Mouse (Mus musculus) C2C12 (cell line): ENCODE measurements around the gene Insl6. TPM values are rescaled to one million over a fixed set of nuclear protein-coding genes. Genes with fewer than 3 reads are reported as not detected.

Experiments
- H3K27me3 ChIP-seq: one replicate; pipeline ENCODE4 v1.6.1; 2011; ENCODE audit not compliant: control insufficient read depth, insufficient read depth, insufficient read length
- H3K36me3 ChIP-seq: one replicate; pipeline ENCODE4 v1.6.1; 2011; ENCODE audit not compliant: control insufficient read depth, insufficient read depth
- H3K4me3 ChIP-seq: one replicate; pipeline ENCODE4 v1.5.1; 2011; ENCODE audit warnings: mild to moderate bottlenecking, control low read depth; ENCODE audit not compliant: poor library complexity, insufficient read depth, severe bottlenecking
- H3K79me2 ChIP-seq: one replicate; pipeline ENCODE4 v1.6.1; 2011; ENCODE audit not compliant: control insufficient read depth, insufficient read depth
- H3K79me3 ChIP-seq: one replicate; pipeline ENCODE4 v1.6.1; 2011; ENCODE audit warnings: low read depth, control low read depth
- H3ac ChIP-seq: one replicate; pipeline ENCODE3; 2011; ENCODE audit warnings: low read depth; ENCODE audit not compliant: control insufficient read depth, insufficient read length
- CEBPB ChIP-seq: IDR thresholded peaks from one replicate; pipeline ENCODE4 v1.6.1; 2011; ENCODE audit warnings: low read depth, mild to moderate bottlenecking, control low read depth, moderate library complexity
- CTCF ChIP-seq: IDR thresholded peaks from one replicate; pipeline ENCODE4 v1.5.1; 2011; ENCODE audit not compliant: control insufficient read depth, insufficient read depth, insufficient read length
- FOSL1 ChIP-seq: IDR thresholded peaks from one replicate; pipeline ENCODE4 v1.8.0; 2011; ENCODE audit warnings: mild to moderate bottlenecking, low read length; ENCODE audit not compliant: poor library complexity, insufficient read depth, severe bottlenecking
- MAX ChIP-seq: IDR thresholded peaks from one replicate; pipeline ENCODE4 v1.6.1; 2011; ENCODE audit warnings: mild to moderate bottlenecking, control low read depth
- MYOD1 ChIP-seq: IDR thresholded peaks from one replicate; pipeline ENCODE4 v1.6.1; 2011; ENCODE audit warnings: low read depth; ENCODE audit not compliant: control insufficient read depth, insufficient read length
- MYOG ChIP-seq: IDR thresholded peaks from one replicate; pipeline ENCODE4 v1.6.1; 2011; ENCODE audit not compliant: control insufficient read depth, insufficient read length; ENCODE audit errors: extremely low read depth
- USF1 ChIP-seq: IDR thresholded peaks from one replicate; pipeline ENCODE4 v1.6.1; 2011; ENCODE audit warnings: low read depth, mild to moderate bottlenecking, control low read depth, moderate library complexity
- polyA plus RNA-seq: library from polyadenylated mRNA; unstranded; fragments of >200 nt; fragmentation: generic; extraction: Trizol; gene quantifications from one replicate; pipeline ENCODE4 v1.2.1, GENCODE M21; 2012; ENCODE audit warnings: missing spikeins

The Insl6 gene
- polyA plus RNA-seq, 1 experiment = 0.41 TPM

GRCm38 (mm10) chr19:29345636-29346035 is 20.5 kb upstream of the Insl6 start:
- no peaks in the 10 kb centered on the region for H3K79me3 ChIP-seq
- no peaks in the 10 kb centered on the region for H3K79me2 ChIP-seq
- TF ChIP-seq USF1 (no peak), MYOD1 (no peak), MYOG (no peak), CEBPB (no peak), MAX (no peak), FOSL1 (no peak), CTCF (no peak)
- H3K36me3 ChIP-seq = no peaks in the 10 kb centered on the region
- no peaks in the 10 kb centered on the region for H3K27me3 ChIP-seq
- H3ac ChIP-seq = no peak overlapping the region
- H3K4me3 ChIP-seq = no peak overlapping the region

DNA sequence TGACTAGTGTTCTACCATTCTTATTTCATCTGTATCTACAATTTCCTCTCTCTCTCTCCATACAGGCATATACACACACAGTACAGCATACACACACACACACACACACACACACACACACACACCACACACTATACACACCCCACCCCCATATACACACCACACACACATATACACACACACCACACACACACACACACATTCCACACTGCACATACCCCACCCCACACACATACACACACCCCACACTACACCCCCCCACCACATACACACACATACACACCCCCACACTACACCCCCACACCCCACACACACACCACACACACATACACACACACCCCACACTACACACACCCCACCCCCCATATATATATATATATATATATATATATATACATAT is 19.7 kb upstream of the Insl6 start:
- Histone ChIP-seq H3K4me3 (no peak overlapping the region), H3K79me2 (no peaks in the 10 kb centered on the region), H3K36me3 (no peaks in the 10 kb centered on the region), H3ac (no peak overlapping the region), H3K79me3 (no peaks in the 10 kb centered on the region), H3K27me3 (no peaks in the 10 kb centered on the region)
- TF ChIP-seq CTCF (no peak), USF1 (no peak), MAX (no peak), MYOG (no peak), CEBPB (no peak), MYOD1 (no peak), FOSL1 (no peak)

DNA sequence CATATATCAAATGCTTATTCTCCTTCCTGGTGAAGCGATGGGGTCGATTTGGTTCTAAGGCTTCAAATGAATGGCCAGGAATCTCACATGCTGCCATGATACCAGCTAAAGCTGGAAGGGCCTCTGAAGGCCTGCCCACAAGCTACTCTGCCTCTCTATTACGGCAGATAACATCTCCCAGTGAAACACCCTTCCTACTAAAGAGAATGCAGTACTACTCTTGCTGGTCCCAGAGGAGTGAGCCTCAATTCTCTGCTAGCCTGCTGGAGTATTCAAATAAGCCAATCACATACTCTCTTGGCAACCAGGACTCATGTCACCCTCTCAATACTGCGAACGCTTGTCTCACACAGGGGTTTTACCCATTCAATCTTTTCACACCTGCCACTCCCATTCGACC is 17.1 kb upstream of the Insl6 start:
- H3K79me3 ChIP-seq = no peaks in the 10 kb centered on the region
- H3K27me3 ChIP-seq = no peaks in the 10 kb centered on the region
- H3ac ChIP-seq = no peak overlapping the region
- no peaks in the 10 kb centered on the region for H3K36me3 ChIP-seq
- TF ChIP-seq CTCF (no peak), MYOD1 (no peak), MAX (no peak), MYOG (no peak), FOSL1 (no peak), CEBPB (no peak), USF1 (no peak)
- H3K79me2 ChIP-seq = no peaks in the 10 kb centered on the region
- H3K4me3 ChIP-seq = no peak overlapping the region

DNA sequence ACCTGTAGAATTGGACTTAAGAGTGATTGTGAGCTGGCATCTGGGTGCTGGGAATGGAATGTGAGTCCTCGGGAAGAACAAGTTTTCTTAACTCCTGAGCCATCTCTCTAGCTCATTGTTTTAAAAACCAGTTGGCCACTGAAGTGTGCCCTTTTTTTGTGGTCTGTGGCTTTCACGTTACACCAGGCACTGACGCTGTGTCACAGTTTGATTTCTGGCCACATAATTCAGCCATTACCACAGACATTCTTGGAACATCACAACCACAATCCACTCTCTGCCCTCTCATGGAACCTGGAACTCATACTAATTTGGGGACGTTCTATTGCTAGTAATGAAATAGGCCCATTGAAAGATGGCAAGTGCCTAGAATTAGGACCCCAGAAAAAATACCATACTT is 15.9 kb upstream of the Insl6 start:
- Histone ChIP-seq H3K27me3 (no peaks in the 10 kb centered on the region), H3K79me3 (no peaks in the 10 kb centered on the region)
- TF ChIP-seq MYOD1 = no peak
- TF ChIP-seq FOSL1 = no peak
- no peak for TF ChIP-seq USF1
- TF ChIP-seq CEBPB = no peak
- no peak for TF ChIP-seq MAX
- no peak for TF ChIP-seq CTCF
- TF ChIP-seq MYOG = no peak

DNA sequence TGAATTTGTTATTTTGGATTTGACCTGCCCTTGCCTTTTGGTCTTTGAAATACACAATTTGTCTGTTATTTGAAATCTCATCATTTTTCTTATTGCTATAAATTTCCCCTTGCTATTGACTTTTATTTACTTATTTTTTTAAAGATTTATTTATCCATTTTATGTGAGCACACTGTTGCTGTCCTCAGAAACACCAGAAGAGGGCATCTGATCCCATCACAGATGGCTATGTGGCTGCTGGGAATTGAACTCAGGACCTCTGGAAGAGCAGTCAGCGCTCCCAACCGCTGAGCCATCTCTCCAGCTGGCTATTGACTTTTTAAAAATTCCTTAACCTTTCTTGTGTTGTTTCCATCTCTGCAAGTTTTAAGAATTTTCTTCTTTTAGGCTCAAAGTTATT is 11.5 kb upstream of the Insl6 start:
- no peaks in the 10 kb centered on the region for H3K36me3 ChIP-seq
- H3ac ChIP-seq = no peak overlapping the region
- no peak overlapping the region for H3K4me3 ChIP-seq
- H3K79me2 ChIP-seq = no peaks in the 10 kb centered on the region
- TF ChIP-seq CTCF (no peak), MYOD1 (no peak), MYOG (no peak), USF1 (no peak), CEBPB (no peak), FOSL1 (no peak)
- peaks cover 15% of the 10 kb centered on the region for H3K27me3 ChIP-seq
- no peaks in the 10 kb centered on the region for H3K79me3 ChIP-seq

More for the DNA sequence above, 15.9 kb upstream of the Insl6 start:
- H3K4me3 ChIP-seq = no peak overlapping the region
- H3K79me2 ChIP-seq = no peaks in the 10 kb centered on the region
- no peak overlapping the region for H3ac ChIP-seq
- H3K36me3 ChIP-seq = no peaks in the 10 kb centered on the region
